Mouse (Mus musculus) limb, embryonic 14.5 days (tissue): ENCODE measurements at regions not wholly inside any gene's neighbourhood (a gene's known extent, or its start where the extent isn't known, plus 50 kb on each side); places are given as distances from the start of the nearest gene placed in this dataset.

Source experiments
- ATAC-seq: fragments of 200-750 bp; cut with Nextera tagmentation; 2 replicates; pipeline ENCODE4 v1.8.0; 2017; ENCODE audit warnings: low read depth, moderate number of reproducible peaks, moderate TSS enrichment; ENCODE audit not compliant: low FRiP score
- DNase-seq: peaks from one replicate; pipeline ENCODE4 v3.0.0-alpha.2; 2015; ENCODE audit warnings: low spot score
- H3K27ac ChIP-seq: fragments of 300-500 bp; sonication (generic); replicated peaks from 2 replicates; pipeline ENCODE4 v1.5.1; 2014; ENCODE audit warnings: low read depth, mild to moderate bottlenecking, low read length, moderate library complexity, mixed read lengths
- H3K27me3 ChIP-seq: fragments of 300-500 bp; sonication (generic); 2 replicates; pipeline ENCODE4 v1.6.1; 2014; ENCODE audit warnings: low read length, mixed read lengths; ENCODE audit not compliant: control insufficient read depth, insufficient read depth
- H3K36me3 ChIP-seq: fragments of 300-500 bp; sonication (generic); 2 replicates; pipeline ENCODE4 v1.6.1; 2014; ENCODE audit warnings: mild to moderate bottlenecking, low read length, moderate library complexity, mixed read lengths; ENCODE audit not compliant: control insufficient read depth, insufficient read depth
- H3K4me1 ChIP-seq: fragments of 300-500 bp; sonication (generic); 2 replicates; pipeline ENCODE4 v1.6.1; 2014; ENCODE audit warnings: antibody characterized with exemption, low read length, mixed read lengths; ENCODE audit not compliant: control insufficient read depth, insufficient read depth
- H3K4me2 ChIP-seq: fragments of 300-500 bp; sonication (generic); replicated peaks from 2 replicates; pipeline ENCODE4 v1.6.1; 2014; ENCODE audit warnings: low read depth, mild to moderate bottlenecking, low read length, moderate library complexity; ENCODE audit not compliant: severe bottlenecking
- H3K4me3 ChIP-seq: fragments of 300-500 bp; sonication (generic); replicated peaks from 2 replicates; pipeline ENCODE4 v1.5.1; 2014; ENCODE audit warnings: low read length
- H3K9ac ChIP-seq: fragments of 300-500 bp; sonication (generic); 2 replicates; pipeline ENCODE4 v1.6.1; 2014; ENCODE audit warnings: mild to moderate bottlenecking, low read depth, low read length, moderate library complexity; ENCODE audit not compliant: severe bottlenecking
- H3K9me3 ChIP-seq: fragments of 300-500 bp; sonication (generic); 2 replicates; pipeline ENCODE4 v1.6.1; 2016; ENCODE audit warnings: low read length; ENCODE audit not compliant: control insufficient read depth
- POLR2A ChIP-seq: fragments of 200-500 bp; IDR thresholded peaks from 2 replicates; pipeline ENCODE4 v1.8.0; 2012; ENCODE audit warnings: inconsistent platforms, mild to moderate bottlenecking, moderate library complexity, borderline replicate concordance; ENCODE audit not compliant: insufficient read depth, insufficient read length; ENCODE audit errors: extremely low read depth
- WGBS: fragments of 180-500 bp; shearing (Covaris S2); extraction: QIAGEN DNeasy Blood & Tissue Kit; methylation state at CpG from one replicate; pipeline ENCODE4 v1.1.7; 2014; 5-methylcytosine and 5-hydroxymethylcytosine counted together

GRCm38 (mm10) chr14:114566411-114567030 lies 525.5 kb upstream of the Gpc5 start:
- peak; percentile 16 for DNase-seq
- Histone ChIP-seq H3K36me3 (no peaks in the 10 kb centered on the region), H3K9me3 (no peaks in the 10 kb centered on the region), H3K4me1 (no peaks in the 10 kb centered on the region), H3K4me3 (no peak overlapping the region), H3K9ac (no peak overlapping the region), H3K27ac (no peak overlapping the region), H3K27me3 (no peaks in the 10 kb centered on the region), H3K4me2 (no peak overlapping the region)
- ATAC-seq, result no peak
- 47% methylated on average over 4 of the region's 4 CpGs for WGBS
- TF ChIP-seq POLR2A, result no peak

GRCm38 (mm10) chr14:114567673-114568309 lies 524.2 kb upstream of the Gpc5 start:
- Histone ChIP-seq H3K9ac (0 out of 2 replicates have a peak overlapping the region, but pooled peaks have one; percentile 21), H3K9me3 (no peaks in the 10 kb centered on the region), H3K36me3 (no peaks in the 10 kb centered on the region), H3K4me3 (peak overlapping the region; percentile 16), H3K27me3 (no peaks in the 10 kb centered on the region), H3K4me1 (no peaks in the 10 kb centered on the region), H3K27ac (no peak overlapping the region), H3K4me2 (peak overlapping the region; percentile 37)
- no peak for TF ChIP-seq POLR2A
- WGBS, result 23% methylated on average over 14 of the region's 14 CpGs
- DNase-seq, result peak; percentile 83
- no peak for ATAC-seq

GRCm38 (mm10) chr14:114587367-114588064 lies 504.5 kb upstream of the Gpc5 start:
- DNase-seq, result no peak
- TF ChIP-seq POLR2A, result no peak
- 21% methylated on average over 4 of the region's 4 CpGs for WGBS
- Histone ChIP-seq H3K4me2 (no peak overlapping the region), H3K4me1 (no peaks in the 10 kb centered on the region), H3K36me3 (no peaks in the 10 kb centered on the region), H3K27me3 (no peaks in the 10 kb centered on the region), H3K4me3 (no peak overlapping the region), H3K9me3 (no peaks in the 10 kb centered on the region), H3K27ac (no peak overlapping the region), H3K9ac (no peak overlapping the region)
- no peak for ATAC-seq

GRCm38 (mm10) chr14:114609296-114609695 lies 482.7 kb upstream of the Gpc5 start:
- H3K27me3 ChIP-seq, result no peaks in the 10 kb centered on the region
- no peak for DNase-seq
- H3K36me3 ChIP-seq, result no peaks in the 10 kb centered on the region
- no peaks in the 10 kb centered on the region for H3K4me1 ChIP-seq
- no peak overlapping the region for H3K4me3 ChIP-seq
- no peak overlapping the region for H3K4me2 ChIP-seq
- no peaks in the 10 kb centered on the region for H3K9me3 ChIP-seq
- no peak for TF ChIP-seq POLR2A
- H3K27ac ChIP-seq, result no peak overlapping the region
- ATAC-seq, result no peak
- 76% methylated on average over 4 of the region's 4 CpGs for WGBS
- H3K9ac ChIP-seq, result no peak overlapping the region

GRCm38 (mm10) chr14:114612400-114612799 lies 479.6 kb upstream of the Gpc5 start:
- no peaks in the 10 kb centered on the region for H3K27me3 ChIP-seq
- TF ChIP-seq POLR2A, result no peak
- H3K36me3 ChIP-seq, result no peaks in the 10 kb centered on the region
- H3K27ac ChIP-seq, result no peak overlapping the region
- no peak overlapping the region for H3K4me3 ChIP-seq
- no peaks in the 10 kb centered on the region for H3K4me1 ChIP-seq
- 54% methylated on average over 1 of the region's 1 CpGs for WGBS
- no peak overlapping the region for H3K9ac ChIP-seq
- DNase-seq (no peak), ATAC-seq (no peak)
- H3K9me3 ChIP-seq, result no peaks in the 10 kb centered on the region
- H3K4me2 ChIP-seq, result no peak overlapping the region
